Mouse (Mus musculus) myocyte (in vitro differentiated cells): Measurements from ENCODE around the gene Tbcel.

Source experiments
- E2F4 ChIP-seq: IDR thresholded peaks from one replicate; pipeline ENCODE4 v1.6.1; 2011; ENCODE audit warnings: mild to moderate bottlenecking, control low read depth, moderate library complexity; ENCODE audit not compliant: insufficient read depth
- POLR2A ChIP-seq: IDR thresholded peaks from one replicate; pipeline ENCODE4 v1.6.1; 2011; ENCODE audit warnings: low read depth, mild to moderate bottlenecking, control low read depth, moderate library complexity; ENCODE audit not compliant: insufficient read length
- SRF ChIP-seq: IDR thresholded peaks from one replicate; pipeline ENCODE4 v1.6.1; 2011; ENCODE audit warnings: low read depth; ENCODE audit not compliant: control insufficient read depth, insufficient read length

GRCm38 (mm10) chr9:42504559-42504958 is 3.0 kb downstream of the Tbcel start:
- TF ChIP-seq E2F4 (no peak), POLR2A (no peak), SRF (no peak)
